Mouse (Mus musculus): ENCODE data around the gene Clcn2.

The Clcn2 gene

GRCm38 (mm10) chr16:20722736-20723135 lies 5.2 kb upstream of the Clcn2 start:
- no peak for DNase-seq (ENCODE audit: low spot score in 2 of 2)

GRCm38 (mm10) chr16:20721808-20722207 lies 4.3 kb upstream of the Clcn2 start:
- no peak for DNase-seq (ENCODE audit: low spot score in 2 of 2)

GRCm38 (mm10) chr16:20717978-20718670 lies 578 bp upstream of the Clcn2 start:
- DNase-seq (ENCODE audit: low spot score in 2 of 2): no peak

- no peak for DNase-seq (ENCODE audit: low spot score in 2 of 2)
Observed at GRCm38 (mm10) chr16:20716841-20717180, 735 bp downstream of the Clcn2 start.

- peak; percentile 55 to 62 for DNase-seq (ENCODE audit: low spot score in 2 of 2)
Observed at GRCm38 (mm10) chr16:20715976-20716840, 1.3 kb downstream of the Clcn2 start.

- DNase-seq (ENCODE audit: low spot score in 2 of 2): no peak
Observed at GRCm38 (mm10) chr16:20715566-20715965, 2.0 kb downstream of the Clcn2 start.

GRCm38 (mm10) chr16:20715161-20715560 lies 2.4 kb downstream of the Clcn2 start:
- DNase-seq (ENCODE audit: low spot score in 2 of 2): no peak

GRCm38 (mm10) chr16:20714307-20715080 lies 3.1 kb downstream of the Clcn2 start:
- no peak for DNase-seq (ENCODE audit: low spot score in 2 of 2)

GRCm38 (mm10) chr16:20712889-20713288 lies 4.7 kb downstream of the Clcn2 start:
- no peak for DNase-seq (ENCODE audit: low spot score in 2 of 2)

- DNase-seq (ENCODE audit: low spot score in 2 of 2): no peak
Observed at GRCm38 (mm10) chr16:20712190-20712589, 5.4 kb downstream of the Clcn2 start.

GRCm38 (mm10) chr16:20710810-20711209 lies 6.7 kb downstream of the Clcn2 start:
- no peak for DNase-seq (ENCODE audit: low spot score in 2 of 2)

GRCm38 (mm10) chr16:20710370-20710769 lies 7.2 kb downstream of the Clcn2 start:
- DNase-seq (ENCODE audit: low spot score in 2 of 2): no peak

GRCm38 (mm10) chr16:20708939-20709734 lies 8.4 kb downstream of the Clcn2 start:
- DNase-seq (ENCODE audit: low spot score in 2 of 2): no peak

GRCm38 (mm10) chr16:20708220-20708938 lies 9.2 kb downstream of the Clcn2 start:
- no peak for DNase-seq (ENCODE audit: low spot score in 2 of 2)

GRCm38 (mm10) chr16:20706407-20707055 lies 11.0 kb downstream of the Clcn2 start:
- no peak for DNase-seq (ENCODE audit: low spot score in 2 of 2)

- DNase-seq (ENCODE audit: low spot score in 2 of 2): no peak
Observed at GRCm38 (mm10) chr16:20705786-20706185, 11.8 kb downstream of the Clcn2 start.

GRCm38 (mm10) chr16:20703699-20704400 lies 13.7 kb downstream of the Clcn2 start:
- DNase-seq (ENCODE audit: low spot score in 2 of 2): no peak

GRCm38 (mm10) chr16:20703071-20703470 lies 14.5 kb downstream of the Clcn2 start:
- DNase-seq (ENCODE audit: low spot score in 2 of 2): no peak

GRCm38 (mm10) chr16:20702522-20702893 lies 15.0 kb downstream of the Clcn2 start:
- peak; percentile 51 to 69 for DNase-seq (ENCODE audit: low spot score in 2 of 2)
